Mouse (Mus musculus): ENCODE data around the gene Dapk3.

DNA sequence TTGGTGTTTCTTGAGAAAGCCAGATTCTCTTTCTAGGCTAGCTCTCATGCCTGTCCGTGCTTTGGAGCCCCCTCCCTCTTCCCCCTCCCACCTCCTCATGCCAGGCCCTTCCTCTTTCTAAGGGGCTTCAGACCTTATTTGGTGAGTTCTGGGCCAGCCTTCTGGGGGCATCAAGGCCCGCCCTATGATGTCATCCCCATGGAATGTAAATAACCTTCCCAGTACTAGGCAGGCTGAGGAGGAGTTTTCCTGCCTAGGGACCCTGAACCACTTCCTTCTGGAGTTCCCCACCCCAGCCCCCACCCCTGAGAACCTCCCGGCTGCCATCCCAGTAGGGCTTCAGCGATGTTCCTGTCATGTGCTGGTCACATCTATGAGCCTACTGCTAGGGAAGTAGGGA lies 2.0 kb downstream of the Dapk3 start:
- TF ChIP-seq CTCF (conservative IDR thresholded peaks at IDR 0.05; ENCODE audit: low read length) (no peak), POU5F1 (IDR thresholded peaks at IDR 0.05; ENCODE audit: borderline replicate concordance, low read length) (no peak)
